Mouse (Mus musculus) kidney, embryonic 15.5 days (tissue): ENCODE measurements around the gene Rin3. TPM values are rescaled to one million over a fixed set of nuclear protein-coding genes. Genes with fewer than 3 reads are reported as not detected.
"Not testable (repeated sequence)": the region's sequence is repeated elsewhere in the genome, so short reads cannot be mapped to it uniquely, and the experiment has no call there.

Source experiments
- ATAC-seq: fragments of 200-750 bp; cut with Nextera tagmentation; replicated peaks from 2 replicates; pipeline ENCODE4 v1.8.0; 2017; ENCODE audit warnings: moderate TSS enrichment; ENCODE audit not compliant: low FRiP score
- H3K27ac ChIP-seq: fragments of 300-500 bp; sonication (generic); 2 replicates; pipeline ENCODE4 v1.5.1; 2015; ENCODE audit warnings: mild to moderate bottlenecking, inconsistent platforms
- H3K27me3 ChIP-seq: fragments of 300-500 bp; sonication (generic); 2 replicates; pipeline ENCODE4 v1.6.1; 2015; ENCODE audit warnings: inconsistent platforms
- H3K36me3 ChIP-seq: fragments of 300-500 bp; sonication (generic); 2 replicates; pipeline ENCODE4 v1.6.1; 2015; ENCODE audit warnings: inconsistent platforms
- H3K4me1 ChIP-seq: fragments of 300-500 bp; sonication (generic); 2 replicates; pipeline ENCODE4 v1.6.1; 2015; ENCODE audit warnings: inconsistent platforms
- H3K4me2 ChIP-seq: fragments of 300-500 bp; sonication (generic); 2 replicates; pipeline ENCODE4 v1.6.1; 2015; ENCODE audit warnings: moderate library complexity, mild to moderate bottlenecking, inconsistent platforms
- H3K4me3 ChIP-seq: fragments of 300-500 bp; sonication (generic); replicated peaks from 2 replicates; pipeline ENCODE4 v1.5.1; 2015; ENCODE audit warnings: mild to moderate bottlenecking, inconsistent platforms
- H3K9ac ChIP-seq: fragments of 300-500 bp; sonication (generic); 2 replicates; pipeline ENCODE4 v1.6.1; 2015; ENCODE audit warnings: mild to moderate bottlenecking, inconsistent platforms
- H3K9me3 ChIP-seq: fragments of 300-500 bp; sonication (generic); replicated peaks from 2 replicates; pipeline ENCODE4 v1.6.1; 2016; ENCODE audit warnings: inconsistent platforms
- WGBS: fragments of 180-500 bp; shearing (Covaris S2); methylation state at CpG from one replicate; pipeline ENCODE4 v1.1.7; 2015; ENCODE audit warnings: mixed read lengths; 5-methylcytosine and 5-hydroxymethylcytosine counted together
- polyA plus RNA-seq: library from polyadenylated mRNA; unstranded; fragments of >200 nt; fragmentation: Nextera tagmentation; extraction: Ambion mirVana; gene quantifications from 2 replicates; pipeline ENCODE4 v1.2.1, GENCODE M21; 2015

Gene Rin3
- polyA plus RNA-seq, 1 experiment from 2014 or later = 10.0 TPM

DNA sequence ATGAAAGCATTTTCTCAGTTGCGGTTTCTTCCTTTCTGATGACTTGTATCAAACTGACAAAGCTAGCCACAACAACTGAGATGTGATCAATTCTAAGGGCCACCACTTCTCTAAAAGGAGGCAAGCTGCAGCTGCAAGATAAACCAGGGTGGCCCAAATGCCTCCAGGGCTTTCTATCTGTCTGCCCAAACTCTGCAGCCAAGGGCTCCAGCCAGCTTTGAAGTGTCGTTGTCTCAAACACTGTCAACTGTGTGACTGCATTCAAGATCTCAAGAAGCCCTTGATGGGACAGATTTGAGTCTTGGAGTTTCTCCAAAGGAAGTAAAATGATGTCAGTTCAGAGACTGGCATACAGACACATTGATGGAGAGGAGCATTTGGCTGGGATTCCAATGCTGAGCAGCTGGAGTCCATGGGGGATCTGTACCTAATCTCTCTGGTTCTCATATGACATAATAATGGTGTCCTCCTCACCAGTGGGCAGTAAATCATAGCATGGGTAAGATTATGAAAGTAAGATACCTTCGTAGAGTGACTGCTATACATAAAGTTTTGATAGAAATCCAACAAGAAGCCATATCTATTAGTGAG is 24.2 kb upstream of the Rin3 start:
- Histone ChIP-seq H3K4me1 (peaks cover 14% of the 10 kb centered on the region), H3K9me3 (no peaks in the 10 kb centered on the region), H3K4me3 (no peak overlapping the region), H3K9ac (no peak overlapping the region), H3K27ac (no peak overlapping the region), H3K4me2 (no peak overlapping the region), H3K36me3 (no peaks in the 10 kb centered on the region), H3K27me3 (no peaks in the 10 kb centered on the region)
- 83% methylated on average over 3 of the region's 3 CpGs for WGBS
- ATAC-seq = no peak

DNA sequence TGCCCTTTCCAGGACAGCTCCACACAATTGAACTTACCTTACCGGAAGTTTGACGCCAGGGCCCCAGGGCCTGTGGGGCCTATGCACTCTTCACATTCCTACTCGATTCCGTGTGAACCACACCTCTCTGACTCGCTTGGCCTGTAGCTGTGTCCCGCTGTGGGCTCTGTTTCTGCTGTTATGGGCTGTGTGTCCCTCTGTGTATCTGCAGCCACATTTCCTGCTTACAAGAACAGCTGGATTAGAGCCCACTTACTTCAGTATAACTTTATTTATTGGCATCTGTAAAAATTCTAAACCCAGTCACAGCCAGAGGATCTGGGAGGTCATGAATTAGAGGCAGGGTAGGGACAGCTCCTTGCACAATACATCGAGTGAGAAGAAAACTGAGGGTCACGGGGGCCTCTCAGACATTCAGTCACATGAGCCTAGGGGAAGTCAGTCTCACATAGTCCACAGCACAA is 20.9 kb upstream of the Rin3 start:
- H3K27me3 ChIP-seq = no peaks in the 10 kb centered on the region
- H3K9me3 ChIP-seq = no peaks in the 10 kb centered on the region
- H3K4me3 ChIP-seq = no peak overlapping the region
- 24% methylated on average over 8 of the region's 8 CpGs for WGBS
- H3K9ac ChIP-seq = no peak overlapping the region
- peak overlapping the region; percentile 60 for H3K27ac ChIP-seq
- peak; percentile 59; the same call in 1 of the 2 replicates for ATAC-seq
- H3K36me3 ChIP-seq = no peaks in the 10 kb centered on the region
- no peak overlapping the region for H3K4me2 ChIP-seq
- peaks cover 14% of the 10 kb centered on the region for H3K4me1 ChIP-seq

- Histone ChIP-seq H3K27ac (no peak overlapping the region), H3K4me1 (peaks cover 14% of the 10 kb centered on the region), H3K4me3 (no peak overlapping the region), H3K9me3 (no peaks in the 10 kb centered on the region), H3K9ac (no peak overlapping the region), H3K27me3 (no peaks in the 10 kb centered on the region), H3K36me3 (no peaks in the 10 kb centered on the region), H3K4me2 (no peak overlapping the region)
- no peak for ATAC-seq
- 92% methylated on average over 2 of the region's 2 CpGs for WGBS
These were observed 20.0 kb upstream of the Rin3 start for GRCm38 (mm10) chr12:102262809-102263208.

GRCm38 (mm10) chr12:102263249-102263648 is 19.6 kb upstream of the Rin3 start:
- Histone ChIP-seq H3K4me3 (no peak overlapping the region), H3K36me3 (no peaks in the 10 kb centered on the region)

DNA sequence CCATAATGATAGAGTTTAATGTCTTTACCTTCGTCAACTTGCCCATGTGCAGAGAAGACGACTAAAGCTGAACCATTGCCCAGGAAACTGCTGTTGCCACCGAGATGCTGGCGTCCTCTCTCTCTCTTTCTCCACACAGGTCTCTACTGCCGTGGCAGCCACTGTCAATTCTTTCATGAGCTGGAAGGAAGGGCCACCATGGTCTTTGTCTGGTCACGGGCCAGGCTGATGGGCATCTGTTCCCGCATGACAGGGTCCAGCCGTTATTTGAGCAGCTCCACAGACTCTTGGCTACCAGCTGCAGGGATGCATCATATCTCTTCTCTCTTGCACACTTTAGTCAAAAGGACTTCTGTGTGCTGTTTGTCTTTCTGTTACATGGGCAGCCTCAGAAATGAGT is 16.4 kb upstream of the Rin3 start:
- 84% methylated on average over 8 of the region's 8 CpGs for WGBS
- Histone ChIP-seq H3K9me3 (no peaks in the 10 kb centered on the region), H3K36me3 (no peaks in the 10 kb centered on the region), H3K4me3 (no peak overlapping the region), H3K4me1 (peaks cover 23% of the 10 kb centered on the region), H3K27ac (no peak overlapping the region), H3K9ac (no peak overlapping the region), H3K4me2 (no peak overlapping the region), H3K27me3 (no peaks in the 10 kb centered on the region)
- ATAC-seq = no peak

More at GRCm38 (mm10) chr12:102263249-102263648, 19.6 kb upstream of the Rin3 start:
- Histone ChIP-seq H3K27me3 (no peaks in the 10 kb centered on the region), H3K9me3 (no peaks in the 10 kb centered on the region), H3K27ac (no peak overlapping the region), H3K9ac (no peak overlapping the region), H3K4me1 (peaks cover 14% of the 10 kb centered on the region), H3K4me2 (no peak overlapping the region)
- ATAC-seq = no peak

- Histone ChIP-seq H3K4me2 (no peak overlapping the region), H3K4me1 (peaks cover 13% of the 10 kb centered on the region), H3K27me3 (no peaks in the 10 kb centered on the region), H3K36me3 (no peaks in the 10 kb centered on the region), H3K4me3 (no peak overlapping the region), H3K9ac (no peak overlapping the region), H3K27ac (no peak overlapping the region), H3K9me3 (no peaks in the 10 kb centered on the region)
- ATAC-seq = no peak
- WGBS = 33% methylated on average over 2 of the region's 2 CpGs
These were observed 13.7 kb upstream of the Rin3 start for GRCm38 (mm10) chr12:102269144-102269543.

- Histone ChIP-seq H3K27me3 (no peaks in the 10 kb centered on the region), H3K27ac (no peak overlapping the region), H3K4me1 (peaks cover 14% of the 10 kb centered on the region), H3K9ac (no peak overlapping the region), H3K4me2 (no peak overlapping the region), H3K9me3 (no peaks in the 10 kb centered on the region), H3K36me3 (no peaks in the 10 kb centered on the region), H3K4me3 (no peak overlapping the region)
- ATAC-seq = no peak
- WGBS = 71% methylated on average over 6 of the region's 6 CpGs
These were observed 12.0 kb upstream of the Rin3 start for GRCm38 (mm10) chr12:102270776-102271405.

- ATAC-seq = peak; percentile 80
- Histone ChIP-seq H3K4me3 (no peak overlapping the region), H3K27me3 (no peaks in the 10 kb centered on the region), H3K9ac (no peak overlapping the region), H3K27ac (no peak overlapping the region), H3K4me1 (peaks cover 16% of the 10 kb centered on the region), H3K36me3 (no peaks in the 10 kb centered on the region), H3K4me2 (no peak overlapping the region), H3K9me3 (no peaks in the 10 kb centered on the region)
- 44% methylated on average over 4 of the region's 4 CpGs for WGBS
These were observed 11.4 kb upstream of the Rin3 start for GRCm38 (mm10) chr12:102271447-102271846.

DNA sequence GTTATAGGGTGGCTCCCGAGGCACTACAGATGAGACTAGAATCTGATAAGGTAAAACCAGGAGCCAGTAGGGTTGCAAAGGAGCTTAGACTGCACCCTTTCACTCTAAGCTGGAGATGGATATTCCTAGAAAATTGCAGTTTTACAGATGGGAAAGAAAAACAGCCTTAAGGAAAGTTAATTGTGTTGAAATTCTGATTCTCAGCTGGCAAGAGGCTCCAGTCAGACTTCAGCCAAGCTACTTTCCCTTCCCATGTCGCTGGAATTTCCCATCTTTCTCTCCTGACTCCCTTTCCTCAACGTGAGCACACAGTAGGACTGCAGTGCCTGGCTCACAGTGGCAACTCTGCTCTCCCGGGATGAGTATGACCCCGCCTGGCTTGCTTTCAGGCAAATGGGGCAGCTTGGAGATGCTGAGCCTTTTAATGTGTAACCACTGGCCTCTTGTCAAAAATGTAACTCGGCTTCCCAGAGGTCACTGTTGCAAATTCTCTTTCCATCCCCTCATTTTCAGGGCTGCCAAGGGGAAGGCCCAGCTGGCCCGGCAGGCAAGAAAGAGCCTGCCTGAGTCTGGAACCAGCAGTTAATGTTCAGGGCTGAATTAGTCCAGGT is 6.9 kb upstream of the Rin3 start:
- 0 out of 2 replicates have a peak overlapping the region, but pooled peaks have one; percentile 5 for H3K27ac ChIP-seq

DNA sequence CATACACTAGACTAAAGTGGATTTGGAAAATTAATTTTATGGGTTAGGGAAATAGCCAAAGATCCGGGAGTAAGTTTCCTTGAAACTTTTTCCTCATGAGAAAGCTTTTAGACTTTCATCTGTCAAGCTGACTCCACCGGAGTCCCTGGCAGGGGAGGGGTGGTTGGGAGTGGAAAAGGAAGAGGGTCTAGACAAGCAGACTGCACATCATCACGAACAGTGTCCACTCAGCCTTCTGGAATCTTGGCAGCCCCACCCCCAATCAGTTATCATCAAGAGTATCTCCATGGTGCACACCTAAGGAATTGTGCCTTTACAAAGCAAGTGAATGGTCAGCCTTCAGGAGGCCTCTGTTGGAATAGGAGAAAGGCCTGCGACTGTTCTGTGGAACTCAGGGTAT is 2.6 kb upstream of the Rin3 start:
- H3K36me3 ChIP-seq, H3K9ac ChIP-seq, H3K4me2 ChIP-seq, H3K4me3 ChIP-seq, H3K27ac ChIP-seq, H3K9me3 ChIP-seq, ATAC-seq, H3K27me3 ChIP-seq: not testable (repeated sequence)
- 43% methylated on average over 4 of the region's 4 CpGs for WGBS
- H3K4me1 ChIP-seq = peaks cover 26% of the 10 kb centered on the region

More for the DNA sequence above, 6.9 kb upstream of the Rin3 start:
- no peaks in the 10 kb centered on the region for H3K36me3 ChIP-seq
- peaks cover 12% of the 10 kb centered on the region for H3K4me1 ChIP-seq
- WGBS = 50% methylated on average over 7 of the region's 7 CpGs
- no peak for ATAC-seq
- no peaks in the 10 kb centered on the region for H3K9me3 ChIP-seq
- H3K4me3 ChIP-seq = no peak overlapping the region
- no peak overlapping the region for H3K9ac ChIP-seq
- no peaks in the 10 kb centered on the region for H3K27me3 ChIP-seq
- no peak overlapping the region for H3K4me2 ChIP-seq

DNA sequence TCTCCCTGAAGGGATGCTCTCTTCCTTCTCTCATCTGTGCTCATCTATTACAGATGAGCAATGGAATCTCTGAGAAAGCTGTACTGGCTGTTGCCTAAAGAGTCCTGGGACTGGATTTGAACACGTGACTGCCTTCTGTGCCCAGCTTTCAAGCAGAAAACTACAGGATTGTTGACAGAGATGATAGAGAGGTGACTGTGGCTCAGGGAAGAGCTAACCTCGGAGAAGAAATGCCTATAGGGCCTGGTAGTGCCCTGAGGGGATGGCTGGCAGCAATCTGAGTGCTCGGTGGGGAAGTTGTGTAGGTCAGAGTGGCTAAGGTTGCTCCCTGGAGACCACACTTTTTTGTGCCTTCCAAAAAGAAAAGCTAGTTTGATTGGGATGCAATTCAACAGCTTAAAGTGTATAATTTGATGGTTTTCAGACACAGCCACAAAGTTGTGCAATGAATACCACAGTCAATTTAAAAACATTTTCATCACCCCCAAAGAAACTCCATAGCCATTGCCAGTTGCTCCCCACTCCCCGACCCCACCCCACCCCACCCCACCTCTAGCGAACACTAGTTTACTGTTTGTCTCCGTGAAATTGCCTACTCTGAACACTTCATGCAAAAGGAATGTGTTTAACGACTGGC is 1.9 kb upstream of the Rin3 start:
- Histone ChIP-seq H3K27ac (no peak overlapping the region), H3K9me3 (no peaks in the 10 kb centered on the region), H3K27me3 (no peaks in the 10 kb centered on the region), H3K4me3 (no peak overlapping the region), H3K4me2 (no peak overlapping the region), H3K4me1 (peaks cover 31% of the 10 kb centered on the region), H3K9ac (no peak overlapping the region), H3K36me3 (no peaks in the 10 kb centered on the region)
- ATAC-seq = no peak
- WGBS = 69% methylated on average over 7 of the region's 7 CpGs

GRCm38 (mm10) chr12:102282126-102282525 is 722 bp upstream of the Rin3 start:
- peak overlapping the region; percentile 97 for H3K4me2 ChIP-seq
- H3K9me3 ChIP-seq = no peaks in the 10 kb centered on the region
- no peak overlapping the region for H3K27ac ChIP-seq
- no peak overlapping the region for H3K4me3 ChIP-seq
- H3K36me3 ChIP-seq = no peaks in the 10 kb centered on the region
- 71% methylated on average over 2 of the region's 2 CpGs for WGBS
- no peak overlapping the region for H3K9ac ChIP-seq
- no peak for ATAC-seq
- peaks cover 42% of the 10 kb centered on the region for H3K4me1 ChIP-seq
- H3K27me3 ChIP-seq = no peaks in the 10 kb centered on the region
